Mouse (Mus musculus): ENCODE measurements around the gene Rhoj.

The Rhoj gene

DNA sequence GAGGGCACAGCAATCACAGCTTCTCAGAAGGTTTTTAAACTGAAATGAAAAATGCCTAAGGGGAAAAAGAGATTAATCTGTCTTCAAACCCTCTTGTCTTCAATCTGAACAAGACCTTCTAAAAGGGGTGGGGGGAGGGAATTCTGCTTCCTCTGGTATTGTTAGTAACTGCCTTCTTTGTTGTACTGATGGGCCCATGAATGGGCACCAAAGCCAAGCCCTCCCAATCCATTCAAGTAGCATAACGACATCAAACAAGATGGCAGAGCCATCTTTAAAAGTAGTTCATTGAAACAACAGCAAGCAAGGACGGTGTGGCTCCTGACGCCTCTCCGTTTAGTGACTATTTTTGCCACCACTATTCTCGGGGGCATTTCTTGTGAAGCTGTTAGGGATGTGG is 42.6 kb downstream of the Rhoj start:
- no peak for DNase-seq

DNA sequence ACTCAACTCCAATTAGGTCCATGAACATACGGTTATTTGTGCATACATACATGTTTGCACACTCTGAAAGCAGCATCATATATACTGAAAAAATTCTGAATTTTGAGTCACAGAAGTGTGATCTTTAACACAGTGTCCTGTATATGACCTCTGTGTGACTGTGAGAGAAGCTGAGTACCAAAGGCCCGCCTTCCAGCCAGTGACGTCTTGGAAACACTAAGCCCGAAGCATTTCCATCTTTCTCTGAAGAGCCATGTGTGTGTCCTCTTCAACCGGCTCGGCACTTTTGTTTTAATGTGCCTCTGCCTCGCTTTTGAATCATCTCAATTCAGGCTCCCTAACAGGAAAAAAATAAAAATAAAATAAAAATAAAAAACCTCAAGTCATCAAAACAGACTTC is 43.7 kb downstream of the Rhoj start:
- DNase-seq = no peak

DNA sequence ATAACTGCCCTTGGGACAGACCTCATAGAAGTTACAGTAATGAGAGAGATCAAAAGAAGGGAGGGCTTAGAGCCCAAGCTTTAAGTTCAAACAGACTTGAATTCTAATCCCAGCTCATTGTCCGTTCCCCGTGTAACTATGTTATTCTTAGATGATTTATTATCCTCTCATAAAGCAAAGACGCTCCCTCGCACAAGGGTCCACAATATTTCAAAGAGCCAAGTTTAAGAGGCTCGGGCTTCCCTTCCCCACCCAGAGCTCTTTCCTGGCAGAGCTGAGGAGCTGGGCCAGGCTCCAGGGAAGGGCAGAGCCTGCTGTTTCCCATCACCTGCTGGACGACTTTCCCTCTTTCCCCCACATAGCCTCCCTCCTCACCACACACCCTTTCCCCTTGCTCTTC is 44.3 kb downstream of the Rhoj start:
- peak; percentile 31 to 62 for DNase-seq

DNA sequence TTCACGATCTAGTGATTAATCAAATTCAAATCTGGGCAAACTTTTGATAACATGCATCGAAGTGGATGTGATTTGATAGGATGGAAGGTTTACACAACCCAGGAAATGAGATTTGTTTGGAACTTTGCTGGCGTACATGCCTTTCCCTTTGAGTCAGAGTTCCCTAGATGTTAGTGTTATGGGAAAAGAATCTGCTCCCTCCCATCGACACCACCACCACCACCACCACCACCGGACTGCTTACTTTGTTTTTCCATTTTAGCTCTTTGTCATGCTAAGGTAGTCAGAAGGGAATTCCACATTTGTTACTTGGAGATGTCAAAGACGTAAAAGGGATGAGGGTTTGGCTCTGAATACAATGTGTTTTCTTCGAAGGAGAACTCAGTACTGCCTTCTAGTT is 46.2 kb downstream of the Rhoj start:
- DNase-seq = no peak

DNA sequence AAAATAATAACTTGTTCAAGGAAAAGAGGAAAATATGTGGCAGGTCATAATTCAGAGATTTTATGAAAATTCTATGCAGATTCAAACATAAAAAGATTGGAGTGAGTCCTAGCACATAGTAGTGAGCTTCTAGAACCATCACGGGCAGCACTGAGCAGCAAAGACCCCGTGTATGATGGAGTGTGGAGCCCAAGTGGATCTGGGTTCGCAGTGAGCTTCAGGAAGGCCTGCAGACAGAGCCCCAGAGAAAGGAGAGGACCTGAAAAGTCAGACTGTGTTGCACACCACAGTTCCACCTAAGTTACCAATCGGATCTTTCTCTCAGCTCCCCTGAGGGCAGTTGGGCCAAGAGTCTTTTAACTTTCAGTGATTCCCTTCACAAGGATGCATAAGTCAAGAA is 49.7 kb downstream of the Rhoj start:
- no peak for DNase-seq

DNA sequence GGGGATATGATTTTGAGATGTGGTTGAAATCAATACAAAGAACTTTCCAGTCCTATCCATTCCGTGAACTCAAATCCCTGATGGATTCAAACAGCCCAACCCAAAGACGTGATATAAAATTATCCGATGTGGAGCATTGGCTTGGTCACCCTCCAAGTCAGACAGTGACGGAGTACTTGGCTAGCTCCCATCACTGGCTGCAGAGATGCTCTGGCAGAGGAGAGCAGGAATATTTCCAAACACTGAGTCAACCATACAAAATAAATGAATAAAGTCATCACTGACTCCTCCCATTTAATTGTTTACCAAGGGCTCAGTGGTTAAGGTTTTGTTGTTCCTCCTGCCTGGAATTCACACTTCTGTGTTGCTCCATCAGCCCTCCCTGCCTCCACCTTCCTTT is 50.6 kb downstream of the Rhoj start:
- DNase-seq = peak; percentile 50 to 59

DNA sequence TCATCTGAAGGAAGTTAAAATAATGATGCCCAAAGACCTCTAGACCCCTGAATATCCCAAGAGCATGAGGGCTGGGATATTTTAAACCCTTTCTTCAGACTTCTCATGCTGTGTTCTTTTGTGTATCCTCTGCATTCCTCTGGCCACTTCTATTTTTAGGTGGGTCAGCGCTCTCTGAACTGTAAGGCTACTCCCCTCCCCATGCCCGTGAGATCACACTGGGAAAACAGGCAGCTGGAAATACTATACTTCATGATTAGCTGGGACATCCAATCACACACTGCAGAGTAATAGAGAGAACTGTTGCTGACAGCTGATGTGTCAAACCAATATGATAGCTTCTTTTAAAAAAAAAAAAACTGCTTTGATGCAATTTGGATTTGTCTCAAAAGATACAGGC is 51.4 kb downstream of the Rhoj start:
- no peak for DNase-seq

DNA sequence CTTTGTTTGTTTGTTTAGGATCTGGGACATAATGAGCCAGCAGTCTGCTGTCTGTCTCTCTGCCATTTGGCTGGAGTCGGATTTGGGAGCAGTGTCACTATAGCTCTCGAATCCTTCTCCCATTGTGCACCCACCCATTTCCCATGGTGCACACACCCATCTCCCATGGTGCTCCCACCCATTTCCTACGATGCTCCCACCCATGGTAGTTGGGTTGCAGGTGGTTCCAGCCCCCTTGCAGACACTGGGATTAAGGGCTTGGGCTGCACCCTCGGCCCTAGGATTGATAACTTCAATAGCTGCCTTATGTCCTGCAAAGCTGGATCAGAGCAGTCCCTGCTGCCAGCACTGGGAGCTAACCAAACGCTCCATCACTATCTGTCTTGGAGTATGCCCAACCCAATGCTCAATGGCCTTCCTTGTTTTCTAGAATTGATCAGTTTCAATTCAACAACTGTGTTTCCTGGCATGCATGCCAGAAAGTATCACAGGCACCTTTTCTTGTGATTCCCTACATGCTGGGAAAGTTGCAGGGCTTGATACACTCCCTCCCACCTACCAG is 51.9 kb downstream of the Rhoj start:
- DNase-seq = no peak

DNA sequence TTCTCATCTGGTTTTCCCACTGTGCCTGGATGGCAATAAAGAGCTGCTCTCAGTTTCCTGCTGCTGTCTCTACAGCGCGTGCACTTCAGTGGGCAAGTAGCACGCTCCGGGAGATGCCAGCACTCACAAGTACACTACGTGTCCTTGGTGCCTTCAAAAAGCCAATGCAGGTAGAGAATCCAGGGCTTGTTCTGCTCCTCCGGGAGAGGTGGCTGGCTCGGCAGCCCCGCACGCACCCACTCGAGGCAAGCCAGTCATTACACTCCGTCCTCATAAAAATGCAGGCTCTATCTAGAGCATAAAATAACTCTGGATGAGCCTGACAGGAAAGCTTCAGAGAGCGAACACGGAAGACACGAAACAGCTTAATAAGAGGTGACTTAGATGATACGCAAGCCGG is 54.3 kb downstream of the Rhoj start:
- no peak for DNase-seq

DNA sequence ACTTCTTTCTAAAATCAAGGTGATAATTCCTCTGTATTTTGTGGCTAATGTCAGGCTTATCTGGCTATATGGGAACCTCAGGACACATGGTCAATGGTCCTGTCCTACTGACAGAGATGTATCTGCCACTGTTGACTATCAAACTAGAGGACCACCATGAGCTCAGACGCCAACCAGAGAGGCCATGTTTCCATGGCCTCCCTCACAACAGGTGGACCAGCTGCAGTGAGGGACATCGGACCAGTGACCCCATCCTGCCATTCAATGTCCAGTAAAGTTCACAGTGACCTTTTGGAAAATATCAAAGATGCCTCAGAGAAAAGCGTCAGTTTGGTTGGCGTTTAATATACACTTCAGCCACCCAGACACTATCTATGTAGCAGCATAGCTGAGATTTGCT is 56.3 kb downstream of the Rhoj start:
- DNase-seq = no peak

DNA sequence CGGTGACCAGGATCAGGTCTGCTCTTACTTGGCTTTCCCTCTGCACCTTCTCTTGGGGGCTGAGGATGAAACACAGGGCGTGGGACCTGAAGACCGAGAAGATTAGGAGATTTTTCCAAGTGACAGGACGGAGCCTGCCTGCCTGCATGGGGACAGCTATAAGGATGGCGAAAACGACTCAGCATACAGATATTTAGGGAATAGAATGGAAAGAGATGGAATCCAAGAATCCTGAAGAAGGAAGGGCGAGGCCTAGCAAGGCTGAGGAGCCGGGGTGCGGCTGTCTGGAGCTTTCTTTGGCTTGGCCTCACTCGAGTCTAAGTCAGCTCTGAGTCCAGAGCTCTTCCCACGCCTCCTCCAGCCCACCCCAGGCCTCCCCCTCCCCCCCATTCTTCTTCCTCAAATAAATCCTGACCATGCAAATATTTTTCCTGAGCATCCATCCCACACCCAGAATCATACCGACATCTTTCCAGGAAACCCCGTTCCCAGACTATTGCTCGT is 57.6 kb downstream of the Rhoj start:
- DNase-seq = no peak

DNA sequence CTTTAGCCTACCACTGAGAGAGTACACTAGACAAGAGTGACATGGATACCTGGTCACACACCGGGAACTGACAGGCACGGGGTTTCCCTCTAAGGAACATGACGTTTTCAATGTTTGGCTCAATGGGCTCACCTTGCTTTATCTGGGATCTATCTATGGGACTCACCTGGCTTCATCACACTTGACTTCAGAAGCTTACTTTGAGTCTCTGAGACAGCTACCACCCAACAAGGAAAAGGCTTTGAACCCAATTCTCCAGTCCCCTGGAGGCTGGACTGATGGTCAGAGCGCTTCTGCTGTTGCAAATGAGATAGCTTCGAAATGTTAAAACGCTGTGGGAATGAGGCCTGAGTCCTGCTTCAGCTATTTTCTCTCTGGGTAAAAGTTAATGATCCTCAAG is 59.2 kb downstream of the Rhoj start:
- DNase-seq = no peak

DNA sequence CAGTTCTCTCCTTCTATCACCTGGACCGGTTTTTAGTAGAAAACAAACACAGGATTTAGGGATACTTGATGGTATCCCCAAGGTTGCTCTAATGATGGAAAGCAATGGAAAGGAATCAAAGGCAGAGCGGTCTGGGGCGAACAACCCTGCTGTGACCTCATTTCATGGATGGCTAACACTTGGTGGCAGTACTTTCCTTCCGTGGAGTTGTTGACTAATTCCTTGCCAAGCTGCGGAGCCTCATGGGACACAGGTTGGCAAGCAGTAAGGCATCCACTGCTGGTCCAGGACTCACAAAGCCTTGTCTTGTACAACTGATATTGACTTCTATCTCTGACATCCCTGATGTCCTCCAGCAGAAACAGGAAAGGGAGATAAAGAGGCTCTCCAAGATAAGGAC is 60.4 kb downstream of the Rhoj start:
- no peak for DNase-seq

DNA sequence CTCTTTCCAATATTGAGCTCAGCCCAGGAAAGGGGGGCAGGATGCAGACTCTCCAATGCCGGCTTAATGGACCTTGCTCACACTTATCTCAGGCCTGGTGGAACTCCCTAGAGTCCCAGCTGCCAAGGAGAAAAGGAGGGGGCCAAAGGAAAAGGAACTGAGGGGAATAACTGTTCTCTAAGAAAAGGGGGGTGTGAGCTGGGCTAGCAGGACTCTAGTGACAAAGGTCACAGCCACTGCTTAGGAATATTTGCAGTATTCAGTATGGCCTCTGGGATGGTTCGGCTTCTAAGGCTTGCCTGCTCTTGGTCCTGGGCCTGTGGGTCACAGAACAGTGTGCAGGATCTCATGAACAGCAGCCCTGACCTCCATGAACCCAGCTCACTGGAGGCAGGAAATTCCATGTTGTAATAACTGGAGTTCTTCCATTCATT is 61.3 kb downstream of the Rhoj start:
- DNase-seq = no peak

DNA sequence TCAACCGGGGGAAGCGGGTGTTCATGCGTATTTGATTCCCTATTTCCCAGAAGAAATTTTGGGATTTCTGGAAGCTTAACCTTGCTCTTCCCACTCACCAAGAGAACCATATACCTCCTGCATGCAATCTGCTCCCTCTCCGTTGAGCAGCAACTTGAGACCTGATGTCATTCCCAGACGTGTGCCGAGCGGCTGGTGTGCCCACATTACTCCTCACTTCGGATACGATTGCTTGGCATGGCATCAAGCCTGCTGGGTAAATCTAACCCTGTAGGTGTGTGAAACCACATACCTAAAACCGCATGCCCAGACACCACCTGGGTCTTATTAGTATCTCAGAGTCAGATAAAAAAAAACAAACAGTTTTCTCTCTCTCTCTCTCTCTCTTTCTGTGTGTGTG is 66.3 kb downstream of the Rhoj start:
- DNase-seq = no peak

DNA sequence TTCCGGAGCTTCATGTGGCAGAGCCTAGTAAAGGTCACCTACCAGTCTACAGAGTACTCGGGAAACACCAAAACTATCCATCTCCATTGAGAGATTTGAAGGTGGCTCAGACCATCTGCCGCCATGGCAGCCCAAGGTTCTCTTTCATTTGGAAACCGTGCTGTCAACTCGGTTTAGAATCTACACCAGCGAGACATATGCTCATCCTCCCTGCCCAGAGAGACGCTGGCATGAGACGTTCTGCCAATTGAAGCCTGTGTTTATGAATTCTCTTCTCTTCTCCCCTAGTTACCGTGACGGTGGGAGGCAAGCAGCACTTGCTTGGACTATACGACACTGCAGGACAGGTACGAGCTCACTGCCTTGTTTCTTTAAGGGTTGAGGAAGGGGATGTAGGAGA is 66.9 kb downstream of the Rhoj start:
- no peak for DNase-seq

DNA sequence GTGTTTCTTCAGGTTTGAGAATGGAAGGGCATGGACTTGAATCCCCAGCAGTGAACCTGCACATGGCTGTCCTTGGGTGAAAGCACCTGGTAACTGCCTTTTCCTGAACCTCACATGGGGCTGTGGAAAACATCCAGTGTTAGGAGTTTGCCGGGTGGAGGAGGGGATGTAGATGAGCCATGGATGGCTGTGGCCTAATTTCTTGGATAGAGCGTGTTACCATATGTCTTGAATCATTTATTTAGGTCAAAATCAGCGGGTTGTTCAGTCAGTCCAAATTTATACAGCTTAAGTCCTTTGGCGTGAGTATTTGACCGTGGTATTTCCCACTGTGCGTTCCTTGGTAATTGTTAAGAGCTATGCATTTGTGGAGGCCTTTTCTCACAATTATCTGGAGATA is 68.0 kb downstream of the Rhoj start:
- no peak for DNase-seq

DNA sequence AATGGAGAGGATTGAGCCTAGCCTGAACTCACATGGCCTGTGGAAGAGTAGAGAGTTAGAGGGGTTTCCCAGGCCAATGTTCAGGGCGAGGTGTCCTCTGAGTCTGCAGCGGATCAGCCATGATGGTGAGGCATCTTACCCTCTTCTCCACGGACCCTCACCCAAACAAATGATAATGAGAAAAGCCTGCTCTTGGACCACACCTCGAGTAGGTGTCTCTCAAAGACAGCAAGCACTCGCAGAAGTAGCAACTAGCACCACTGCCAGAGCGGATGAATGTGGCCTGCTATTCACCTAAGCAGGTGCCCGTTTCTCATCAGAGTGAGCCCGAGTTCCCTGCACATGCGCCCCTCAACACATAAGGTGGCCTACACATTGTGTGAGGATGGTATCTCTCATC is 78.6 kb downstream of the Rhoj start:
- no peak for DNase-seq

DNA sequence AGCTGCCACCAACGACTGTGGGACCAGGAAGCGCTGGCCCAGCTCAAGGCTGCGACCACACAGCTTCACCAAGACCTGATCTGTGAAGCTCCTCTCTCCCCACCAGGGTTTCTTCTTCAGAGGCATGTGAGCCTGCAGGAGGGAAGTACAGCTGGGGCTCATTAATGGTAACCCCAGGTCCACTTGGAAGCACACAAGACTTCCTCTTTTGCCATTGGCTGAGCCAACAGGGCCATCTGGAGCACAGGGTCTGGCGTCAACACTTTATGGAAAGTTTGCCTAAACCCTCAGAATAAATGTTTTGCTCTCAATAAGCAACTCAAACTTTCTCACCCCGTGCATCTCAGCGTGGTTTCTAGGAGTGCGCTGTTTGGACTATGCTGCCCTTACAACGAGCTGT is 79.0 kb downstream of the Rhoj start:
- no peak for DNase-seq

DNA sequence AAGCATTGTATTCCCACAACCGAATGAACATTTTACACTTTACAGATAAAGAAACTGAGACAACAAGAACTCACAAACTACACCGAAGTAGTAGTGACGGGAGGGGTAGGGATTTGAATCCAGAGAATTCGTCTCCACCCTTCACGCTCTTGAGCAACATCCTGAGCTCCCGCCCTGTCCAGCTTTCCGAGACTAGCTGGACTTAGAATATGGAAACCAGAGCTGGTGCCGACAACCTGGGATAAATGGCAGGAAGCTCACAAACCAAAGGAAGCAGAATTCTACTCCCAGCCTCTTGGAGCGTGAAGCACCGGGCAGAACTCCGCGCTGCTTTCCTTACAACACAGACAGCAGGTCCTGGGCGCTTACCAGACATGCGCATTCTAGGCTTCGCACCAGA is 79.7 kb downstream of the Rhoj start:
- no peak for DNase-seq

DNA sequence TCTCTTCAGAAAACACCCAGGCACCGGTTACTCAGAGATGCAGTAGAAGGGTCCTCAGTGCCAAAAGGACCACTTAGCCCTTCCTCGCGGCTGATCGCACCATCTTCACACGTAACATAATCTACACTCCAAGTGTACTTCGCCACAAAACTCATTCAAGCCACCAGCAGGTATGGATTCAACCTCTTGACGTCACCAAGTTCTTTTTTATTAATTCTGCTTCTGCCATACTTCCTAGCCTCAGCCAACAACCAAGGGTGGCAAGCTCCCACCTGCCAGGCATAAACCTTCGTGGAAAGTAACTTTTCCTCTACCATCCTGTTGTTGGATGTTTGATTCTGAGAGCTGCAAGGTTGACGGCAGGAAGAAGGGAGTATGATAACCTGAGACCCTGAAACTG is 80.4 kb downstream of the Rhoj start:
- no peak for DNase-seq

DNA sequence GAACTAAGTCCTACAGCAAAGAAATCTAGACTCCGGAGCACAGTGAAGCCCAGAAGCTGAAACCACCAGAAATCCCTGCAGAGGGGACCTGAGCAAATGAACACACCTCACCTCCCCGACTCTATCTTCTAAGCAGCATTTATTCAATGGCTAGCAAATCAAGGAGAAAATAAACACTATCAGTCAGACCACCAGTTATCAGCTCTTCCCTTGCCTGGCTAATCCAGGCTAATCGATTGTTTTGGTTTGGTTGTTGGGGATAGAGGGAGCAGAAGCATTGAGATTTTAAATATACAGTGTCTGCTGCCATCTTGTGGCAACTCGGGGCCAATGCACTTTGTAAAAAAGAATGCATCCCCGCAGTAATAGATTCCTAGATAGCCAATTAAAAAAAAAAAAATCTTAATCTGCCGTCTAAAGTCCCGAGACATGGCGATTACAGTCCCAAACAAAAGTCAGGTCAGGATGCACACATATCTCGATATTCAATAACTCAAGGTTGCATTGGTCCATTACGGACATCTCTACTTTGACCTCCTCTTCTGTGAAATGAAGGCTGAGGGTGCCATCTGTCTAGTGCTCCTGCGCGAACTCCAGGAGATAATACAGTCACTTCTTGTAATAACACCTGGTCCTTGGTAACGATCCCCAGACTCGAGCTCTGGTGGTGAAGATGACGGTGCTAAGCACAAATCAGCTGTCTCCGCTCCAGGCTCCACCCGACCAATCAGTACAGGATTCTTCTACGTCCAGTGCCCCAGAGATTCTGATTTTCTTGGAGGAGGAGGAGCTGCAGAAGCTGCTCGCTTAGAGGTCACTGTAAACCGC is 81.4 kb downstream of the Rhoj start:
- DNase-seq = peak in 1 of 2 experiments; percentile 50

DNA sequence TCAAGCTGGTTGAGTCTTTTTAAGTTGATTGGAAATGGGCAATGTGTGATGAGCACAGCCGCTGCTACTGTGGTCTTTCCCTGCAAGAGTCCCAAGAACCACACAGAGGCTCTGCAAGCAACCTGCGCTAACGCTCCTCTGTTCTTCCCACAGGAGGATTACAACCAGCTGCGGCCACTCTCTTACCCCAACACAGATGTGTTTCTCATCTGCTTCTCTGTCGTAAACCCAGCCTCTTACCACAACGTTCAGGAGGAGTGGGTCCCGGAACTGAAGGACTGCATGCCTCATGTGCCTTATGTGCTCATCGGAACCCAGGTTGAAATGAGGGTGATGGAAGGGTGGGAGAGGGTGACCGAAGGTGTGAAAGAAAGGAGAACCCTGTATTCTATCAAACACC is 83.4 kb downstream of the Rhoj start:
- DNase-seq = no peak

DNA sequence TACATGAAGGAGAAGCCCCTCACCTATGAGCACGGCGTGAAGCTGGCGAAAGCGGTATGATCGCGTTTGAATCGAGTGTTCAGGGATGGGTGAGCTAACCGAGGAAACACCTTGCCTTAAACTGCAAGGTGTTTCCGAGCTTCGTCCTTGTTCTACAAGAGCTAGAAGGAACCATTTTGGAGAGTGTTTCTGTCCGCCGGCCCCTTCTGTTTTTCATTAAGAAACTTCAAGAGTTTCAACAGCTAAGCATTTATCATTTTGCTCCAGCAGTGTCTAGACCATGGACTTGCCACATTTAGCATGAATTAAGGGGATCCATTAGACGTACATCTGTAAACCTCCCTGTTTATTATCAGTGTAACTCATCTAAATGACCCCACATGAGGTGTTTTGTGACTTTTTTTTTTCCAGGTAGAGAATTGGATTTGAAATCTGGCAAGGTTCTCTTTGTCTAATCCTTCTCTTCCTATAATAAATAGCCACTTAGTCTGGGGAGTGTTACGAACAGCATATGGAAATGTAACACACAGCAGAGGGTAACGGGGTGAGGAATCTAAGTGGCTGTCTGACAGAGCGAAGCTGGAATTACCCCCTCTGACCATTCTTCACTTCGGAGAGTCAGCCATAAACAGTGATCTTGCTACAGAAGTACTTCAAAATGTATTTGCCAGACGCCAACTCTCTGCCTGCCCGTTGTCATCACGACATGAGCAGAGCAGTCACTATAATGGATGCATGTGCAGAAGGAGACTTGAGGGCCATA is 86.1 kb downstream of the Rhoj start:
- DNase-seq = no peak
